Mouse (Mus musculus) liver, postnatal 0 days (tissue): ENCODE measurements around the gene Mturn. TPM values are rescaled to one million over a fixed set of nuclear protein-coding genes. Genes with fewer than 3 reads are reported as not detected.

Experiments used
- ATAC-seq: fragments of 200-750 bp; cut with Nextera tagmentation; 2 replicates; pipeline ENCODE4 v1.8.0; 2017; ENCODE audit warnings: mild to moderate bottlenecking, moderate library complexity
- DNase-seq: peaks from one replicate; pipeline ENCODE4 v3.0.0-alpha.2; 2016
- H3K27ac ChIP-seq: fragments of 300-500 bp; sonication (generic); 2 replicates; pipeline ENCODE4 v1.5.1; 2014; ENCODE audit warnings: antibody characterized with exemption, moderate library complexity, mild to moderate bottlenecking, low read depth
- H3K27me3 ChIP-seq: fragments of 300-500 bp; sonication (generic); 2 replicates; pipeline ENCODE4 v1.6.1; 2014; ENCODE audit warnings: low read length, control low read depth, mixed read lengths; ENCODE audit not compliant: insufficient read depth
- H3K36me3 ChIP-seq: fragments of 300-500 bp; sonication (generic); replicated peaks from 2 replicates; pipeline ENCODE4 v1.6.1; 2014; ENCODE audit warnings: mild to moderate bottlenecking, control low read depth, low read length, moderate library complexity, mixed read lengths; ENCODE audit not compliant: insufficient read depth
- H3K4me1 ChIP-seq: fragments of 300-500 bp; sonication (generic); 2 replicates; pipeline ENCODE4 v1.6.1; 2014; ENCODE audit warnings: antibody characterized with exemption, mild to moderate bottlenecking, control low read depth; ENCODE audit not compliant: insufficient read depth
- H3K4me2 ChIP-seq: fragments of 300-500 bp; sonication (generic); 2 replicates; pipeline ENCODE4 v1.6.1; 2014; ENCODE audit warnings: low read depth, mild to moderate bottlenecking, low read length, moderate library complexity, mixed read lengths
- H3K4me3 ChIP-seq: fragments of 300-500 bp; sonication (generic); 2 replicates; pipeline ENCODE4 v1.5.1; 2014; ENCODE audit warnings: low read depth, low read length
- H3K9ac ChIP-seq: fragments of 300-500 bp; sonication (generic); replicated peaks from 2 replicates; pipeline ENCODE4 v1.6.1; 2014; ENCODE audit warnings: mild to moderate bottlenecking, moderate library complexity
- H3K9me3 ChIP-seq: fragments of 300-500 bp; sonication (generic); 2 replicates; pipeline ENCODE4 v1.6.1; 2016; ENCODE audit warnings: mild to moderate bottlenecking, control low read depth, low read length, mixed read lengths
- CTCF ChIP-seq: sonication (generic); IDR thresholded peaks from 2 replicates; pipeline ENCODE4 v1.5.1; 2016; ENCODE audit warnings: antibody characterized with exemption, low read depth
- EP300 ChIP-seq: IDR thresholded peaks from 2 replicates; pipeline ENCODE4 v1.6.1; 2016; ENCODE audit warnings: antibody characterized with exemption, low read depth, mild to moderate bottlenecking
- WGBS: fragments of 180-500 bp; shearing (Covaris S2); extraction: QIAGEN DNeasy Blood & Tissue Kit; methylation state at CpG from one replicate; pipeline ENCODE4 v1.1.7; 2014; ENCODE audit not compliant: insufficient replicate concordance; 5-methylcytosine and 5-hydroxymethylcytosine counted together
- polyA plus RNA-seq: library from polyadenylated mRNA; unstranded; fragments of >200 nt; fragmentation: Nextera tagmentation; extraction: Ambion mirVana; gene quantifications from 2 replicates; pipeline ENCODE4 v1.2.1, GENCODE M21; 2015

Mturn gene
- polyA plus RNA-seq, 1 experiment from 2014 or later, result 4.0 TPM

- no peak for ATAC-seq
- DNase-seq, result no peak
- Histone ChIP-seq H3K27me3 (no peaks in the 10 kb centered on the region), H3K4me3 (no peak overlapping the region), H3K4me2 (no peak overlapping the region), H3K4me1 (no peaks in the 10 kb centered on the region), H3K36me3 (no peaks in the 10 kb centered on the region), H3K9me3 (no peaks in the 10 kb centered on the region), H3K27ac (no peak overlapping the region), H3K9ac (no peak overlapping the region)
- 13% methylated on average over 3 of the region's 3 CpGs for WGBS
- TF ChIP-seq EP300 (no peak), CTCF (no peak)
Measured at GRCm38 (mm10) chr6:54752076-54752475, 70.7 kb downstream of the Mturn start.

Other genes with a start within 250 kb of the Mturn start
- gene Scrn1, start 115.1 kb upstream of the Mturn start, polyA plus RNA-seq, result 0.32 and 0.35 TPM in 2 replicates
- 4.3 and 4.8 TPM in 2 replicates for gene Plekha8, start 86.5 kb upstream of the Mturn start, polyA plus RNA-seq
- 1.7 and 2.3 TPM in 2 replicates for gene Fkbp14, start 84.3 kb upstream of the Mturn start, polyA plus RNA-seq
- gene Znrf2, start 135.3 kb downstream of the Mturn start, polyA plus RNA-seq, result 4.4 and 4.9 TPM in 2 replicates